Mouse (Mus musculus) retina, adult 2 months (tissue): Measurements from ENCODE around the gene C1ql3.

Experiments used
- DNase-seq: peaks from one replicate; pipeline ENCODE4 v3.0.0-alpha.2; 2012; ENCODE audit warnings: low read depth, low spot score

The C1ql3 gene

DNA sequence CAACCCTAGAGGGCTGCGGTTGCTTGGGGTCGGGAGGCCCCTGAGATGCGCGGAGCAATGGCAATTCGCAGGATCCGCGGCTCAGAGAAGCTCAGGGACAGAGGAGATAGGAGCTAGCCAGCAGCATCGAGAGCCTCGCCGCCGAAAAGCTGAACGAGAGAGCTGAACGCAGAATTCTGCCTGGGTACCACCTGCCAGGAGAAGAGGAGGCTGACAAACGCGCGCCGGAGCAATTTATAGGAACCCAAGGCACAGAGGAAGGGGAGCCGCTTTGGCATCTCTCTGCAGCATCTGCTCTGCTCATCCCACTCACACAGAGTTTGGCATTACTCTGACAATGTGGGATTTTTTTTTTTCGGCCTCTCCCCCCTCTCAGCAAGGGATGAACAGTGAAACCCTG lies at the start of gene C1ql3:
Gene C1ql3 (minus strand): TSS at position 335 of the 400 bp plus-strand sequence.
- no peak for DNase-seq

DNA sequence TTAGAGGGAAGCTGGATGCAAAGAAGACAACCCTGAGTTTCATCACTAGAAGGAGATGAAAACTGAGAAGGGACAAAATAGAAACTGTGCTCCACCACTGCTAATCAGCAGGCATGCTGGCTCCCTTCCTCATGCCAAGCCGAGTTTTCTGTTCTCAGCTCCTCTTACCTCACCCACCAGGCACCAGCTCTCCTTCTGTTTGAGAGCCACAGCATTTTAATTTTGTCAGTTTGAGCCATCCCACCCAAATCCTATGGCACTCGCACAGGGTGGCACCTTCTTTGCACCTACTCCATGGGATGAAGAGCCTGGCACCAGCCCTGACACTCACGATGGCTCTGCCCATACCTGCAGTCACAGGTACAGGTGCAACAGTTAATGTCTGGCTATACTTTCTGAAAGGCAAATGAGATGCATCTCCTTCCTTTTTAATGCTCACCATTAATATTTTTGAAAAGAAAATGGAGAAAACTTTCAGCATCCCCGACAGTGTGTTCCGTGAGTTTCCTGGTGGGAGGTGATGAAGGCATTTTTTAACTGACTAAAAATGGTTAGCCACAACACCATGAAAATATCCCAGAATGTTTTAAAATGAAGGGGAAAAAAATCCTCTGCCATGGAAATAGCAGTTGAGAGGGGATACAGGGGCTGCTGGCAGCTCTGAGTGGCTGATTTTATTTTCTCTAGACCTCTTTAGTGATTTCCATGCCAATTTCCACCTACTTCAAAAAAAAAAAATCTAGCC lies 49.0 kb upstream of the C1ql3 start:
- no peak for DNase-seq

DNA sequence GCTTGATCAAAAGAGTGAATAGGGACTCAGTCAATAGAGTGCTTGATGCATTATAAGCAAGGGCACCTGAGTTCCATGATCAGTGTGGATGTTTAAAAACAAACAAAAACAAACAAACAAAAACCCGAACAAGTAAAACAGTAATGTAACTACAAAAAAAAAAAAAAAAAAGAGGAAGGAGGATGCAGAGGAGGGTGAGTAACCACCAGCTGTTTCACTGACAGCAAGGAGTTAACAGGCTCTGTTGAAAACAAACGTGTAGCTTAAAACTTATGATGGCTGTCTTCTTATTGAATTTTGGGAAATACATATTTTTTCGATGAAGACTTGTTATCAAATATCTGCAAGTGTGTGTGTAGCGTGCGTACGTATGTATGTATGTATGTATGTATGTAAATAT lies 37.0 kb upstream of the C1ql3 start:
- no peak for DNase-seq

DNA sequence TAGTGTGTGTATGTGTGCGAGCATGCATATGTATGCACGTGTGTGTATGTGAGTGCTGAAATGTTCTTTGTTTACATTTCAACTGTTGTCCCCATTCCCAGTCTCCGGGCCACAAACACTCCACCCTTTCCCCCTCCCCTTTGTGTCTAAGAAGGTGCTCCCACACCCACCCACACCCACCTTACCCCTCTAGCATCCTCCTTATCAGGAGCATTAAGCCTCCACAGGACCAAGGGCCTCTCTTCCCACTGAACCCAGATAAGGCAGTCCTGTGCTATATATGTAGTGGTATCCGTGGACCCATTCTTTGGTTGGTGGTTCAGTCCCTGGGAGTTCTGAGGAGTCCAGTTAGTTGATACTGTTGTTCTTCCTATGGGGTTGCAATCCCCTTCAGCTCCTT lies 32.9 kb upstream of the C1ql3 start:
- no peak for DNase-seq

DNA sequence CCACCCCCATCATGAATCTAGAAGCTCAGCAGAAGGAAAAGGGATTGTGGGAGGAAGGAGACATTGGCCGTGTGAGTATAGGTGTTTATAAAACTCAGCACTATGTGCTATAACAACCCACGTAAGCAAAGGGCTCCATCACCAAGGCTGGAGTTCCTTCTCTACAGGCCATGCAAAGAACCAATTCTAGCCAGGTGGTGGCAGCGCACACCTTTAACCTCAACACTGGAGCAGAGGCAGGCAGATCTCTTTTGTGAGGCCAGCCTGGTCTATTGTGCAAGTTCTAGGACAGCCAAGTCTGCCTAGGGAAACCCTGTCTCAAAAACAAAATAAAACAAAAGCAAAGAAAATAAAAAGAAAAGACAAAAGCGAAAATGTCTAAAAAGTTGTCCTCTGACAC lies 28.2 kb upstream of the C1ql3 start:
- DNase-seq = no peak

DNA sequence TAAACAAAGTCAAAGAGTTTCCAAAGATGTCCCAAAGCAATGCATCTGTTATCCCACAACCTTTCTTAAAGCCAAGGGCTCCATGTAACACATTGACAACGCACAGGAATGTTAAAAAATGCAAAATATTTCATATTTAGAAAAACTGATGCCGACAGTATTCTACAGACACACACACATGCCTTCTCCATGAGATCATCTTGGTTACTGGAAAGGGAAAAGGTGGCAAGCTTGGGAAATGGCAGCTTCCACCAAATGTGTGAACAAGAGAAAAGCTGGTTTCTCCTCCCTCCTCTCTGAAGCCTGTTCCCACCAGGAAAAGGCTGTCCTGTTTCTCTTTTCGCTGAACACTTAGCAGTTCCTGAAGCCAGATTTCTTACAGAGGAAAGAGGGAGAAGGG lies 27.2 kb upstream of the C1ql3 start:
- DNase-seq = no peak

DNA sequence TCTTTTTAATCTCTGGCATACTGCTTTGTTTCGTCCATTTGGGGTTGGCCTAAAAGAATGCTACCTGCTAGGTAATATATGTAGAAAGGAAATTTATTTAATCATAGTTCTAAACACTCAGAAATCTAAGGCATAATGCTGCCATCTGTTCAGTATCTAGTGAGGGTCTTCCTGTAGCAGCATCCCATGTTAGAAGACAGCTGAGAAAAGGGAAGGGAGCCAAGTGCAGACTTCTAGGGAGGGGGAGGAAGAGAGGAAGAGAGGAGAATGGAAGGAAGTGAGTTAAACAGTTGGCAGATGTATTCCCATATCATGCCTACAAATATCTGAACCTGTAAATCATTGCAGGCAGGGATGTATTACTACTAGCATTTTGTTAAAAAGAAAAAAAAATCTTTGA lies 7.3 kb upstream of the C1ql3 start:
- DNase-seq = no peak

DNA sequence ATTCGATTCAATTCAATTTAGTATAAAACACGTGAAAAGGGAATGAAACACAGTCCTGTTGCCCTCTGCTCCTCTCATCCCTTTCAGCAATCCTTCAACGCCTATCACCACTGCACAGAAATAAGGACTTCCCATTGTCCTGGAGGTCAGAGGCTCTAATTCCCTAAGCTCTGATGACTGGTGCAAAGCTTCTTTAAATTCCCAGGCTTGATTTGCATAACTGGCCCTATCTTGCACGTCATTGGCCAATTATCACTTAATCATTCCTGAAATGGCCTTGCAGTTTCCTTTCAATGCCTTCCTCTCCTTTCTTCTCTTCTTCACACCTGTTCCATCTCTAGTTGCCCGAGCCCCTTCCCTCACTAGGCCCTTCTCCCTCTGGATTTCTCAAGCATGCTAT lies 6.8 kb upstream of the C1ql3 start:
- DNase-seq = peak; percentile 74

DNA sequence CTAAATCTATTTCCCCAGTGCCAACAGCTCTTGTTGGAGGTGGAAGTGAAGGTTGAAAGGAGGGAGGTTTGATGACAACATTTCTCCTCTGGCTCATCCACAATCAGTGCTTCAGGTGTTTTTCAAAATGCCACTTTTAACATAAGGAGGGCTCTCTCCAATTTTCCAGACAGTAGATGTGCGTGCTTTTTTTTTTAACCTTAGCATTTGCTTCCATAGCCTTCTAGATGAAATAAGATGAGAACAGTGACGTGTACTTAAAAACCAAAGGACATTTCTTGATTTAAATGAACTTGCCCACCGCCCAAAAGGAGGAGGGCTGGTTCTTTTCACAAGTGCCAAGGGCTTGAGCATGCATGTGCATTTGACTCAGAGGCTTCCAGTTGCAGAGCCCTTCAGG lies 367 bp upstream of the C1ql3 start:
- DNase-seq = no peak

DNA sequence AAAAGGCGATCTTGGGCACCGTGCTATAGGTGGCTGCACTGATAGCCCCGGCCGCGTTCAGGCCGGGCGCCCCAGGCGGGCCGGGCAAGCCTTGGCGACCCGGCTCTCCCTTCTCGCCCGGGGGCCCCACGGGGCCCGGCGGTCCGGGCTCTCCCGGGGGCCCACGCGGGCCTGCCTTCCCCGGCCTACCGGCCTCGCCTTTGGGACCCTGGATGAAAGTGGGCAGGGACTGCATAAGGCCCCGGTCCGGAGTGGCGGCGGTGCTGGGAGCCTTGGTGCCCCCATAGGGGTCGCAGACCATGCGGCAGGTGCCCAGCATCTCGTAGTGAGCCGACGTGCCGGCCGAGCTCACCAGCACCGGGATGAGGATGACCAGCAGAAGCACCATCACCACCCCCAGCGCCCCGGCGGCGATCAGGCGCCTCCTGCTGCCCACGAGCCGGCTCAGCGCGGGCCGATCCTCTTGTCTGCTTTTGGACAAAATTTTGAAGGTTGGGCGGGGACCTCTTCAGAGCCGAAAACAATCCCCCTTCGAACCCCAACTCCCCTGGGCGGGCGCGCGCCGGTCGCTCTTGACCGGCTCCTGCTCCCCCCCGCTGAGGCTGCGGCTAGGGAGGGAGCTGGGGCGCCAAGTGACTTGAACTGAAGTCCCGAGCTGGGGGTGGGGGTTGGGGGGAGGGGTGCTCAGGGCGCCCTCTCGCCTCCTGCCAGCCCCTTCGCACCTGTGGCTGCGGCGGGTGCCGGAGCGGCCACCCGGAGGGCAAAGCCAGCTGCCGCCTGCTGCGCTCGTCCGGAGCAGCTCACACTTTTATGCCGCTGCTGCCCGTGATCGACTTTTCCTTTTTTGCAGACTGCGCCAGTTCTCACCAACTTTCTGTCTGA lies 905 bp downstream of the C1ql3 start:
- no peak for DNase-seq

DNA sequence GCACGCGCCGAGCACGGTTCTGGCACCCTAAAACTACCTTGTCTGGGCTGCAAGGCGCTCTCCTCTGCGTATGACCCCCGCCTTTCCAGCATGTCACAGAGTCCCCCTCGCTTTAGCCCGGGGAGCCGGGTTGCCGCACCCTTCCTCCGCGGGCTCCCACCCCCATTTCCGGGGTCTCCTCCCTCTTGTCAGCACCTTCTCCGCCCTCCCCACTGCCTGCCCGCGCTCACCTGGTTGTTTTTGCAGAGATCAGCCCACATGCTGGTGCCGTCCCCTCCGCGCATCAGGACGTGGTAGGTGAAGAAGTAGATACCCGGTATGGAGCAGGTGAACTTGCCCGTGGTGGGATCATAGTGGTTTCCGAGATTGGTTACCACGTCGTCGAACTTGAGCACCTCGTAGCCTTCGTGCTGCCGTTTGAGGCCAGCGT lies 1.6 kb downstream of the C1ql3 start:
- DNase-seq = no peak

DNA sequence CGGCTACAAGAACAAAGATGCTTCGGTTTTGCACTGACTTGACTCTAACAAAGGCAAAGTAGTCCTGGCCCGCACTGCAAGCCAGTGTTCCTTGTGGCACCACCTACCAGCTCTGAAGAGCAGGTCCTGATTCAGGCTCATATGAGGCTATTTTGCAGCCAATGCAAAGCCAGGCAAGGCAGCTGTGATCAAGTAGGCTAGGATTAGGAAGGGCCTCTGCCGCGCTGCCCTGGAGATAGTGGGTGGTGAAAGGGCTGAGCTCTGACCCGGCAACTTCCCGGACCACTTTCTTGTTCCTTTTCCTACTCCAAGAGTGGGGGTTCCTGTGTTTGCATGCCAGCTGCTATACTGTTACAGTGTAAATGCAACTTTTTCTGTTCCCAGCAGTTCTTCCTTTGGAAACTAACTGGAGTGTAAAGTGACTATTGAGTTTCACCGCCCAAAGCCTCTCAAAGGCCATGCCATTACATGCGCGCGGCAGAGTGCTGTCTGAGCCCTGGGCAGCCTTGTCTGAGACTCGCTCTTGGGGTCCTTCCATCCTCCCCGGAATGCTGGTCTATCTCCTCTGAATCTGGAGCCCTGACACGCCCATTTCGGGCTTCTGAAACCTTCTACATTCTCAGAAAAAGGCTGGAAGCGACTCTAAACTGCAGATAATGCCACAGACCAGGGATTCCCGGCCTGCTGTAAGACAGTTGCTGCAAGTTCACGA lies 2.2 kb downstream of the C1ql3 start:
- DNase-seq = no peak

DNA sequence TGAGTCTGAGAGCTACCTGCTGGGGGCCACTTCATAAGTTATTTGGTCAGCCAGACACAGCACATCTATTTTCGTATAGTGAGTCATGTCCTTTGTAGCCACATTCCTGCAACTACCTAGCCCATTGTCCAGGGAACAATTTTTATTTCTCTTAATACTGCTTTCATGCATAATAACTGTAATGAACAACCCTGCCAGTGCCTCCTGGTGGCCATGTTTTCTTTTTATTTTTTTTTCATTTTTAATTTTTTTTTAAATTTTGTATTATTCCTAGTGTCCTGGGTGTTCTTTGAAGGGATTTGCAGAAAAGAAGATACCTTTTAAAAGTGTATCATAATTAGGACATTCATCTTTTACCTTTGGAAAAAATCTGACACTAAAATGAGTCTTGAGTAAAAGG lies 3.2 kb downstream of the C1ql3 start:
- DNase-seq = no peak

DNA sequence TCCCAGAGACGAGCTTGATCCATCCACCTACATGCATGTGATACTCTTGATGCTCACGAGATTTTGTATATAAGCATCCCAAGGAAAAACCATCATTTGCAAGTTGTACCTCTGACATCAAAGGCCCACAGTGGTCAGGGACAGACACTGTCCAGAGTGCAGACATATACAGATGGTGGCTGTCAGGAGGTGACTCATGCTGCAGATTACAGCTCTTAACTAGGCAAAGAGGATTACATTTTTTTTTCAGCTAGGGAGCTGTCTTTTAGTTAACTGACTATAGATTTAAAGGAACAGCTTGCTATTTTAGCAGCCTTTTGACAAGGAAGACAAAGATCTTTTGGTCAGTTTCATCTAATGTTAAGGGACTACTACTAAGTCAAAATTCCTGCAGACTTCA lies 11.6 kb downstream of the C1ql3 start:
- DNase-seq = peak; percentile 77

DNA sequence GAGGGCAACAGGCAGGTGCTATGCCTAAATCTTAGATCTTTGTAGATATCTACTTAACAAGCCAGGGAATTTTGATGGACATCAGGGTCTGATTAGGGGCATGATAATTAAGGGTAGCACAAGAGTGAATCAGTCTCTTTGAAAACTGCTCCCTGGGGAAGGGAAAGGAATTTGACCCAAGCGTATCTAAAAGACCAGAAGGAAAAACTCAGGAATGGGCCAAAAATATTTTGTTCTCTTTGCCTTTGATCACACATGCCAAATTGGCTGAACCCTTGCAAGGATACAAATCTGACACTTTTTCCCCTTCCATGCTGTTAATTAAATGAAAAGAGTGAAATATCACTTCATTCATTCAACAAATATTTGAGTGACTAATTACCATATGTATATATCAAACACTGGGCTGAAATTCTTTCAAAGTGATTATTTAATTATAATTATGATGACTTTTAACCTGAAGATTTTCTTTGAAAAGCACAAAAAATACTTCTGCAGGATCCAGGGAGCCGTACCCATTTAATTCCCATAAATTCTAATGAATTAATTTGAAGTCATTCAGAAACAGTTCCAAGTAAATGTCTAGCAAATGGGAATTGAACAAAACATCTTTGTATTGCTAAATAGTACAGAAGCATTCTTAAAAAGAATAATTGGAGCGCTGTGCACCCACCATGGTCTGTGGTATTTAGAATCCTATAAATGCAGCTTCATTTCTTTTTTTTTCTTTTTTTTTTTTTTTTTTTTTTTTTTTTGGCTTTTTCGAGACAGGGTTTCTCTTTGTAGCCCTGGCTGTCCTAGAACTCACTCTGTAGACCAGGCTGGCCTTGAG lies 26.5 kb downstream of the C1ql3 start:
- DNase-seq = no peak

DNA sequence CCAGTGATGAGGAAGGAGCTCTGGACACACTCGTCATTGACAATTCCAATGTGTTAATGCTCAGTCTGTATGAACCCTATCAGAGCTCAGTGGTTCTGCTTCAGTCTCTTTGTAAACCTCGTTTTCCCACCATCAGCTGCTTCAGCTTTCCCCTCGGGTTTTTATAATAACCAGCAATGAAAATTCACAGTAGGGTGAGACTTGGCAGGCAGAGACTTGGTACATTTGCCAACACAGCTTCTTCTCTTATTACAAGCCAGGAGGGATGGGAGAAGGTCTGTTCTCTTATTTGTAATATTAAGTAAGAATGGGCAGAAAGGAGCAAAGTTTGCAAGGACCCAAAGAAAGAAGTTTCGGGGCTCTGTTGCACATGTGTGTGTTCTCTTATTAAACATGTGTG lies 32.8 kb downstream of the C1ql3 start:
- no peak for DNase-seq

DNA sequence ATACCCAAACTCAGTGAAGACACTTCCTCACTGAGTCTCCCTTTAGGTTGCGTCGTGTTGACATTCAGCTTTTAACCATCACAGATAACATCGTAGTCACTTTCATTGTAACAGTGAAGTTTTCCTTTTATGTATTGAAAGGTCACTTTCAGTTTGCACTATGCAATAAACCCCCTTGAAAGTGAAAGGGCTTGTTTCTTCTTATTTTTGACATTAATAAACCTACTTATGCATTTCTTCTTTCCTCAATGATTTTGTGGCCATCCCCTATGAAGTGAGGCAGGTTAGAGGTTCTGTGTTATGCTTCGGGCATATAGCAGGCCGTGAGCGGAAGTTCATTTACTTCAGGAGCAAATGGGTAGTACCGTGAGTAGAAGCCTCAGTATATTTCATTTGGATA lies 34.2 kb downstream of the C1ql3 start:
- no peak for DNase-seq

DNA sequence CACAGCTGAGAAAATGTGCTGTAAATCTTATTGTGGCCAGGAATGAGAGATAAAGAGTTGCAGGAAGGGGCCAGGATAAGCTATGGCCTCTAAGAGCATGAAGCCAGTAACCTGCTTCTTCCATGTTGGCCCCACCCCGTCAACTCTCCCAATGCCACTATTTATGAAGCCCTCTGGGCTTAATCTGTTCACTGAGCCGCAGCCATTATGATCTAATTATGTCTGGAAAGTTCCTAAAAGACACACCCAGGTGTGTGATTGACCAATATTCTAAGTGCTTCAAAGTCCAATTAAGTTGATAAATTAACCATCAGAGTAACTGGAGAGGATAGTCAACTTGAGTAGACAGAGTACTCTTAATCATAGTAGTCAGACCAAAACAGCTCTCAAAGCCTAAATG lies 37.9 kb downstream of the C1ql3 start:
- no peak for DNase-seq

DNA sequence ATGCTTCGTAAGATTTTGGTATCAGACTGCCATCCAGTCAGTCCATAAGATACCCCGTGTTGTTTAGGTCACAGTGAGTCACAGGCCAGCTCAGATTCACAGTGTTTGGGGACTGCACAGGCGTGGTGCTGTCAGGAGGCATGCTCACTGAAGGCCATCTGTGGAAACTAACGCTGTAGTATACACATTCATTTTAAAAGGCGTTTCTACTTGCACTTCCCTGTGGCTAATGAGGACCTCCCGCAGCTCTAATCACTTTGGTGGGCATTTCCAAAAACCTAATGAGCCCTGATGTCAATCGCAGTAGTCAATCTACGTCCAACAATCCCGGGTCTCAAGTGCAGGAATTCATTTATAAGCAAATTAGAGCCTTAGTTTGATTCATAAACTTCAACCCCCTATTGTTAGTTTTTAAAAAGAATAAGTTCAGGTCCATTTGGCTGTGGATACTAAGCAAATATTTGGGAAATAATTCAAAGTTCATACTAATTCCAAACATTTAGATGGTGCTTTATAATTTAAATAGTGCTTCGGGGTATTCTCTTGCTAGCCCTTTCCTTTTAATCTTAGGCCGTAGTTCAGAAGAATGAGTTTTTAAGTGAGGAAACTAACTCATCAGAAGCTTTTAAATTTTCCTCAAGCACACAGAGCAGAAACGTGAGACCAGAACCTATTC lies 41.4 kb downstream of the C1ql3 start:
- no peak for DNase-seq

DNA sequence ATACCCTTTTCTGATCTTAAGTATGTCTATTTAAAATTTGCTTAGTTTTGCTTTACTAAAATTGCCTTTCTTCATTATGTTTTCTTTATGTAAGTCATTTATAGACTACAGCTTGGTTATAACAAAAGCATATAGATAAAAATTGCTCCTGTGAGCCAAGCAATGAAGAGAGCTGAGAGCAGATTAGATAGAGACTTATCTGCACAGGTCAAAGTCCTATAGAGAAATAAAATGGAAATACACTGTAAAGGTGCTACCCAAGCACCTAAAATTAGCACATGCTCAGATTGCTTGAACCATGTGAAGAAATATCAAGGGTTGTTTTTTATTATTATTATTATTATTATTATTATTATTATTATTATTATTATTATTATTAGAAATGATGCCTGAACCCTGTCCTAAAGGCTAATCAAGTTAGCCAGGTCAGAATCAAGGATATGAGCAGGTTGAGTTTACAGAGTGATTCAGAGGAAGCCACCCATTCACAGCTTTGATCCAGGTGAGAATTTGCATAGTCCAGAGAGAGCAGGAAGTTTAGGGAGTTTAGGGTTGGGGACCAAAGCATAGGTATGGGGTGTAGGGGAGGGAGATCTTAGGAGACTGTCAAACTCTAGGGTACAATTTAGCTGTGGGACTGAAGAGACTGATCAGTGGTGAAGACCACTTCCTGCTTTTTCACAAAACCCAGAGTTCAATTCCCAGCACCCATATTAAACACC lies 54.7 kb downstream of the C1ql3 start:
- DNase-seq = no peak
